Mouse (Mus musculus): ENCODE measurements around the gene Tmcc3. TPM values are rescaled to one million over a fixed set of nuclear protein-coding genes. Genes with fewer than 3 reads are reported as not detected.

Gene Tmcc3
- polyA plus RNA-seq (2014; fragmentation: Illumina TruSeq; extraction: RNeasy Lipid Tissue Mini Kit (QIAGEN cat#74804); ENCODE audit: low read depth, low replicate concordance) = 11.7 TPM

DNA sequence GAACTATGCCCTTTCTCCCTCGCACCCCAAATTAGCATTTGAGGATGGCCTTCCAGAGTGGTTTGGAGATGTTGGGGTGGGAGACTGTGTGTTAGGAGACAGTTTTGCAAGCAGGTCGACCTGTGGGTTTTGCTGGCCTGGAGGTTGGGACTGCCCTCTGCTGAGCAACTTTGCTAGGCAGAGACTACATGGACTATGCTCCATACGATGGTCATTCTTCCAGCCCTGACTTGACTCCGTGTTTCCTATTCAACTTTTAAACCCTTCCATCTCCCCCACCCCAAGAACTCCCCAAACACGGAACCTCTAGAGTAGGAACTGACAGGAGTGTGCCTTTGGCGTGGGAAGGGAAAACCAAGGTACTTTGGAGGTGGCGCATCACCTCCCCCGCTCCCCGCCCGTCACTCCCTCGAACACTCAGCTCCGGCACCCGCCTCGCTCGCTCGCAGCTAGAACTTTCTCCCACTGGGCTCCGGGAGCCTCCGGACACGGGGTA lies at the start of gene Tmcc3:
Tmcc3 (plus strand) TSS at position 439 of the 496 bp plus-strand sequence.

DNA sequence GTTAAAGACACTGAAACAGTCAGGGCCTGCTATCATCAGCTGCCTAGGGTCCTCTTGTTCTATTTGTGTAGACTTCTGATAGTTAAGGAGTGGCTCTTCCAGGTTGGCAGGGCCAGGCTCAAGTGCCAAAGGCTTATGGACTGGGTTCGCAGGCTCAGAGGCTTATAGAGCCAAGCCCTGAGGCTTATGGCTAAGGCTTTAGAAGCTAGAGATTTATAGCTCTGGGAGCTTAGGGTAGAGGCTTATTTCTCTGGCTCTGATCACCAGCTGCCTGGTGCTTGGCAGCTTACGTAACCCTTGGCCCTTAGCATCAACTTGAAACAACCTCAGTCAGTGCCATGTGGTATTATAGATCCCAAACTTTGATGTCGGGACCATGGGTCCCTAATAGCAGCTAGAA lies 13.3 kb upstream of the Tmcc3 start, which contains the start of gene Gm4792:
Gm4792 (minus strand) TSS at position 233 of the 400 bp plus-strand sequence.

Other genes with a start within 250 kb of the Tmcc3 start
- 24.2 TPM for gene Nr2c1, start 163.9 kb upstream of the Tmcc3 start, polyA plus RNA-seq (2014; fragmentation: Illumina TruSeq; extraction: RNeasy Lipid Tissue Mini Kit (QIAGEN cat#74804); ENCODE audit: low read depth, low replicate concordance)
- 159 TPM for gene Ndufa12, start 113.2 kb upstream of the Tmcc3 start, polyA plus RNA-seq (2014; fragmentation: Illumina TruSeq; extraction: RNeasy Lipid Tissue Mini Kit (QIAGEN cat#74804); ENCODE audit: low read depth, low replicate concordance)
- not detected for gene Gm4792, start 13.2 kb upstream of the Tmcc3 start, polyA plus RNA-seq (2014; fragmentation: Illumina TruSeq; extraction: RNeasy Lipid Tissue Mini Kit (QIAGEN cat#74804); ENCODE audit: low read depth, low replicate concordance)

All from adrenal gland, adult 10 weeks (tissue).